Mouse (Mus musculus): Measurements from ENCODE around the gene Tspan3.
A peak's percentile ranks its signal among the peaks of the same experiment; 100 is the strongest.

- peak; percentile 21; the same call in 1 of the 2 replicates for TF ChIP-seq CTCF (IDR thresholded peaks at IDR 0.05; ENCODE audit: low read depth)
- no peak for TF ChIP-seq EP300 (optimal IDR thresholded peaks at IDR 0.05)
These were observed 45.6 kb downstream of the Tspan3 start for GRCm38 (mm10) chr9:56119651-56120050.
